Mouse (Mus musculus): ENCODE data around the gene Slc25a29.

Gene Slc25a29

GRCm38 (mm10) chr12:108794979-108795537 lies 40.6 kb downstream of the Slc25a29 start:
- peak; percentile 79 for DNase-seq (ENCODE audit: extremely low read depth, low read depth)

GRCm38 (mm10) chr12:108794078-108794711 lies 41.5 kb downstream of the Slc25a29 start:
- DNase-seq (ENCODE audit: extremely low read depth, low read depth): peak; percentile 41

- DNase-seq (ENCODE audit: extremely low read depth, low read depth): no peak
Observed at GRCm38 (mm10) chr12:108793453-108793941, 42.2 kb downstream of the Slc25a29 start.

- peak; percentile 79 for DNase-seq (ENCODE audit: extremely low read depth, low read depth)
Observed at GRCm38 (mm10) chr12:108792546-108793452, 42.9 kb downstream of the Slc25a29 start, which contains the start of gene Yy1. Gene Yy1, plus strand, starts transcription at chr12:108792973.

- peak; percentile 56 for DNase-seq (ENCODE audit: extremely low read depth, low read depth)
Observed at GRCm38 (mm10) chr12:108792152-108792545, 43.5 kb downstream of the Slc25a29 start.

- no peak for DNase-seq (ENCODE audit: extremely low read depth, low read depth)
Observed at GRCm38 (mm10) chr12:108787329-108787728, 48.4 kb downstream of the Slc25a29 start.

GRCm38 (mm10) chr12:108785161-108785560 lies 50.5 kb downstream of the Slc25a29 start:
- no peak for DNase-seq (ENCODE audit: extremely low read depth, low read depth)

GRCm38 (mm10) chr12:108780108-108780877 lies 55.4 kb downstream of the Slc25a29 start:
- DNase-seq (ENCODE audit: extremely low read depth, low read depth): no peak
